Mouse (Mus musculus): Measurements from ENCODE around the gene Ankrd23. TPM values are rescaled to one million over a fixed set of nuclear protein-coding genes. Genes with fewer than 3 reads are reported as not detected.

The Ankrd23 gene
- total and polyA plus RNA-seq, 3 experiments: 2.8 to 6.1 (median 3.7) TPM

GRCm38 (mm10) chr1:36501261-36501660 lies 35.4 kb downstream of the Ankrd23 start:
- in situ Hi-C loops (cut with MboI; ENCODE audit: low pct_ligation_motif_present, low pct_unique_long_range_greater_than_20kb, low sequenced_read_pairs): no loop called here
- dilution Hi-C loops (cut with MboI; ENCODE audit: extremely low pct_ligation_motif_present, extremely low pct_unique_long_range_greater_than_20kb, low sequenced_read_pairs): no loop called here
- Histone ChIP-seq H3K4me1 (ENCODE audit: control insufficient read depth in 1 of 2, insufficient read depth in 2 of 2) (no peaks in the 10 kb centered on the region), H3K27me3 (replicated peaks) (no peaks in the 10 kb centered on the region), H3K4me3 (replicated peaks in 1 of 3; ENCODE audit: low read depth in 2 of 3, low read length in 2 of 3, poor library complexity in 1 of 3) (no peak overlapping the region), H3K27ac (ENCODE audit: insufficient read depth, low read depth) (no peak overlapping the region), H3K9ac (ENCODE audit: insufficient read depth, low read depth) (no peak overlapping the region), H3K4me2 (ENCODE audit: insufficient read depth, low read depth, poor library complexity, severe bottlenecking) (no peak overlapping the region), H3K36me3 (replicated peaks in 1 of 2; ENCODE audit: control insufficient read depth in 1 of 2, insufficient read depth in 1 of 2, low read length in 1 of 2) (peaks cover 9 to 57% of the 10 kb centered on the region in 2 experiments), H3K9me3 (replicated peaks; ENCODE audit: low read length) (no peaks in the 10 kb centered on the region), H3K79me2 (replicated peaks; ENCODE audit: control insufficient read depth, extremely low read depth, insufficient read depth, poor library complexity, severe bottlenecking) (no peaks in the 10 kb centered on the region)
- TF ChIP-seq SMC3 (IDR thresholded peaks at IDR 0.05; ENCODE audit: low read depth, low read length) (peak; percentile 80), CTCF (conservative IDR thresholded peaks at IDR 0.05 in 1 of 2, IDR thresholded peaks at IDR 0.05 in 1 of 2; ENCODE audit: low read depth in 2 of 2, low read length in 2 of 2) (peak; percentile 89 to 97), ZC3H11A (IDR thresholded peaks at IDR 0.05; ENCODE audit: low read depth, low read length) (peak; percentile 16; the same call in 1 of the 2 replicates), RAD21 (IDR thresholded peaks at IDR 0.05; ENCODE audit: low read depth, low read length) (peak; percentile 74), JUND (conservative IDR thresholded peaks at IDR 0.05; ENCODE audit: low read depth, low read length) (no peak), USF1 (IDR thresholded peaks at IDR 0.05; ENCODE audit: low read depth, low read length) (no peak), NELFE (IDR thresholded peaks at IDR 0.05; ENCODE audit: low read depth, low read length) (0 out of 2 replicates have a peak, but pooled peaks have one; percentile 30), SIN3A (IDR thresholded peaks at IDR 0.05; ENCODE audit: low read length) (0 out of 2 replicates have a peak, but pooled peaks have one; percentile 18), MEF2A (IDR thresholded peaks at IDR 0.05; ENCODE audit: borderline replicate concordance, low read depth, low read length) (no peak), BHLHE40 (IDR thresholded peaks at IDR 0.05; ENCODE audit: low read depth, low read length) (no peak)
- peak; percentile 71 for DNase-seq (ENCODE audit: extremely low read depth)

GRCm38 (mm10) chr1:36497312-36497711 lies 39.4 kb downstream of the Ankrd23 start:
- no peak overlapping the region for H3K4me3 ChIP-seq (replicated peaks in 1 of 3; ENCODE audit: low read depth in 2 of 3, low read length in 2 of 3, poor library complexity in 1 of 3)
- dilution Hi-C loops (cut with MboI; ENCODE audit: extremely low pct_ligation_motif_present, extremely low pct_unique_long_range_greater_than_20kb, low sequenced_read_pairs): no loop called here

GRCm38 (mm10) chr1:36496719-36497118 lies 40.0 kb downstream of the Ankrd23 start:
- no peak overlapping the region for H3K4me3 ChIP-seq (replicated peaks in 1 of 3; ENCODE audit: low read depth in 2 of 3, low read length in 2 of 3, poor library complexity in 1 of 3)
- dilution Hi-C loops (cut with MboI; ENCODE audit: extremely low pct_ligation_motif_present, extremely low pct_unique_long_range_greater_than_20kb, low sequenced_read_pairs): no loop called here
- no peak for DNase-seq (ENCODE audit: extremely low read depth)
- no peaks in the 10 kb centered on the region for H3K9me3 ChIP-seq (replicated peaks; ENCODE audit: low read length)
- H3K79me2 ChIP-seq (replicated peaks; ENCODE audit: control insufficient read depth, extremely low read depth, insufficient read depth, poor library complexity, severe bottlenecking): no peaks in the 10 kb centered on the region
- H3K4me1 ChIP-seq (ENCODE audit: control insufficient read depth in 1 of 2, insufficient read depth in 2 of 2): no peaks in the 10 kb centered on the region
- TF ChIP-seq MYC (IDR thresholded peaks at IDR 0.05; ENCODE audit: low read depth, low read length) (no peak), TCF12 (IDR thresholded peaks at IDR 0.05; ENCODE audit: low read depth, low read length) (no peak), SMC3 (IDR thresholded peaks at IDR 0.05; ENCODE audit: low read depth, low read length) (peak; percentile 43), RAD21 (IDR thresholded peaks at IDR 0.05; ENCODE audit: low read depth, low read length) (peak; percentile 56), CTCF (conservative IDR thresholded peaks at IDR 0.05 in 1 of 2, IDR thresholded peaks at IDR 0.05 in 1 of 2; ENCODE audit: low read depth in 2 of 2, low read length in 2 of 2) (peak in 1 of 2 experiments; percentile 60; a peak in 2 of 4 replicates)
- no peak overlapping the region for H3K27ac ChIP-seq (ENCODE audit: insufficient read depth, low read depth)
- no peaks in the 10 kb centered on the region for H3K27me3 ChIP-seq (replicated peaks)
- no peak overlapping the region for H3K9ac ChIP-seq (ENCODE audit: insufficient read depth, low read depth)
- no peak overlapping the region for H3K4me2 ChIP-seq (ENCODE audit: insufficient read depth, low read depth, poor library complexity, severe bottlenecking)
- in situ Hi-C loops (cut with MboI; ENCODE audit: low pct_ligation_motif_present, low pct_unique_long_range_greater_than_20kb, low sequenced_read_pairs): no loop called here
- H3K36me3 ChIP-seq (replicated peaks in 1 of 2; ENCODE audit: control insufficient read depth in 1 of 2, insufficient read depth in 1 of 2, low read length in 1 of 2): peaks cover 7 to 38% of the 10 kb centered on the region in 2 experiments

More at GRCm38 (mm10) chr1:36497312-36497711, 39.4 kb downstream of the Ankrd23 start:
- Histone ChIP-seq H3K9ac (ENCODE audit: insufficient read depth, low read depth) (no peak overlapping the region), H3K4me1 (ENCODE audit: control insufficient read depth in 1 of 2, insufficient read depth in 2 of 2) (no peaks in the 10 kb centered on the region), H3K79me2 (replicated peaks; ENCODE audit: control insufficient read depth, extremely low read depth, insufficient read depth, poor library complexity, severe bottlenecking) (no peaks in the 10 kb centered on the region), H3K4me2 (ENCODE audit: insufficient read depth, low read depth, poor library complexity, severe bottlenecking) (no peak overlapping the region), H3K27ac (ENCODE audit: insufficient read depth, low read depth) (no peak overlapping the region), H3K9me3 (replicated peaks; ENCODE audit: low read length) (no peaks in the 10 kb centered on the region), H3K36me3 (replicated peaks in 1 of 2; ENCODE audit: control insufficient read depth in 1 of 2, insufficient read depth in 1 of 2, low read length in 1 of 2) (peaks cover 7 to 41% of the 10 kb centered on the region in 2 experiments), H3K27me3 (replicated peaks) (no peaks in the 10 kb centered on the region)
- in situ Hi-C loops (cut with MboI; ENCODE audit: low pct_ligation_motif_present, low pct_unique_long_range_greater_than_20kb, low sequenced_read_pairs): no loop called here
- no peak for TF ChIP-seq HCFC1 (IDR thresholded peaks at IDR 0.05; ENCODE audit: low read depth, low read length)
- no peak for TF ChIP-seq POLR2A (IDR thresholded peaks at IDR 0.05; ENCODE audit: low read depth, low read length)
- TF ChIP-seq MAZ (IDR thresholded peaks at IDR 0.05; ENCODE audit: low read depth, low read length): no peak
- TF ChIP-seq JUND (conservative IDR thresholded peaks at IDR 0.05; ENCODE audit: low read depth, low read length): no peak
- TF ChIP-seq USF1 (IDR thresholded peaks at IDR 0.05; ENCODE audit: low read depth, low read length): no peak
- no peak for TF ChIP-seq MAFK (IDR thresholded peaks at IDR 0.05; ENCODE audit: insufficient replicate concordance, low read length)
- TF ChIP-seq E2F4 (IDR thresholded peaks at IDR 0.05; ENCODE audit: insufficient replicate concordance, low read depth, low read length): no peak
- no peak for TF ChIP-seq MYC (IDR thresholded peaks at IDR 0.05; ENCODE audit: low read depth, low read length)
- TF ChIP-seq ZNF384 (IDR thresholded peaks at IDR 0.05; ENCODE audit: low read depth, low read length): no peak
- no peak for DNase-seq (ENCODE audit: extremely low read depth)

All from CH12.LX (cell line).